Comparison of ENCODE assay signal across 23 mouse cellular contexts in genomic region chr19:24211168-24211567, GRCm38 (mm10). TPM values are rescaled to one million over a fixed set of nuclear protein-coding genes. Genes with fewer than 3 reads are reported as not detected.
A peak's percentile ranks its signal among the peaks of the same experiment; 100 is the strongest.
DNase-seq lines count a peak whose midpoint lies in the region; ATAC-seq and TF ChIP-seq lines count a peak whose summit lies in the region.
"Had no signal": no experiment of that assay in that cellular context is flagged by ENCODE, and none has a peak within 500 bp of the region (broad histone marks: within the 10 kb centered on the region; RNA-seq: fewer than 3 reads in every experiment).

No protein-coding gene starts in this region.

- peak; percentile 32; the same call in 1 of the 2 replicates for ATAC-seq in lung, embryonic 15.5 days (ENCODE audit: borderline replicate concordance, extremely low read depth, low FRiP score, low TSS enrichment)
- peak; percentile 95 for ATAC-seq in Patski
- ATAC-seq: forebrain, postnatal 0 days; inflammation-experienced regulatory T-cells, adult 6 months had no signal

- no peaks in the 10 kb centered on the region for H3K9me3 ChIP-seq in lung, embryonic 15.5 days
- H3K9me3 ChIP-seq: embryonic facial prominence, embryonic 12.5 days had no signal

- no peak overlapping the region for H3K9ac ChIP-seq in liver, adult 2 months (ENCODE audit: low read depth, low read length)
- no peak overlapping the region for H3K9ac ChIP-seq in lung, embryonic 15.5 days
- H3K9ac ChIP-seq: embryonic facial prominence, embryonic 12.5 days; forebrain, postnatal 0 days; heart, embryonic 13.5 days; hindbrain, embryonic 14.5 days had no signal

- peaks cover 52% of the 10 kb centered on the region for H3K79me2 ChIP-seq in liver, adult 2 months (ENCODE audit: control insufficient read depth, insufficient read depth, low read length)

- no peak overlapping the region for H3K4me3 ChIP-seq in liver, adult 2 months (ENCODE audit: insufficient read depth, low read depth, low read length)
- H3K4me3 ChIP-seq in lung, embryonic 15.5 days: no peak overlapping the region
- H3K4me3 ChIP-seq: embryonic facial prominence, embryonic 12.5 days; heart, embryonic 13.5 days had no signal

- DNase-seq in liver, adult 2 months (ENCODE audit: extremely low read depth, low read depth, low spot score): no peak
- DNase-seq in liver: no peak
- no peak for DNase-seq in lung, postnatal 14 days
- peak; percentile 44 for DNase-seq in Patski (ENCODE audit: low read depth, low spot score)
- no peak for DNase-seq in thymus, postnatal 4 days
- DNase-seq in yolk sac, embryonic 10.5 days (ENCODE audit: low spot score): no peak
- DNase-seq: adrenal gland, postnatal 10 days; cerebellum, adult 2 months; cerebellum, postnatal 25 days; forebrain, postnatal 0 days; gastrocnemius, postnatal 14 days; heart, adult 18-20 months; heart, postnatal 36 days; kidney, adult 2 months; kidney, postnatal 10 days; thymus, adult 18-20 months; thymus, postnatal 36 days had no signal

- TF ChIP-seq POLR2A in liver, adult 2 months (IDR thresholded peaks at IDR 0.05; ENCODE audit: extremely low read depth, insufficient read depth, low read length): no peak

- no peak overlapping the region for H3K4me2 ChIP-seq in lung, embryonic 15.5 days
- H3K4me2 ChIP-seq: embryonic facial prominence, embryonic 12.5 days; heart, embryonic 13.5 days; hindbrain, embryonic 14.5 days had no signal

- WGBS in liver, adult 2 months: 44% methylated on average over 10 of the region's 10 CpGs
- 35% methylated on average over 10 of the region's 10 CpGs for WGBS in lung, embryonic 15.5 days

- CTCF ChIA-PET in Patski (lab: Charles Lee): interaction anchor here (0.9 to 1.1 kb wide), 2 partner anchors 10 to 58 kb away, joined by 3 to 6 read pairs; no protein-coding TSS in a partner anchor

- H3K27ac ChIP-seq in liver, adult 2 months (replicated peaks; ENCODE audit: insufficient read depth, low read depth, low read length): peak overlapping the region; percentile 32
- H3K27ac ChIP-seq in lung, embryonic 15.5 days: no peak overlapping the region
- H3K27ac ChIP-seq: embryonic facial prominence, embryonic 12.5 days; hindbrain, embryonic 14.5 days; macrophage had no signal

- in situ Hi-C loops in Patski (cut with MboI; ENCODE audit: low pct_unique_long_range_greater_than_20kb): no loop called here

- POLR2A ChIA-PET in Patski (lab: Charles Lee): interaction anchor here (0.6 kb wide), 2 partner anchors 15 to 1206 kb away, joined by 3 read pairs; no protein-coding TSS in a partner anchor

- no peak for TF ChIP-seq CTCF in liver, adult 2 months (IDR thresholded peaks at IDR 0.05; ENCODE audit: low read depth, low read length)
- no peak for TF ChIP-seq CTCF in Patski (IDR thresholded peaks at IDR 0.05)

- H3K4me1 ChIP-seq in liver, adult 2 months (ENCODE audit: control insufficient read depth, insufficient read depth, low read length): peaks cover 8% of the 10 kb centered on the region
- peaks cover 30% of the 10 kb centered on the region for H3K4me1 ChIP-seq in lung, embryonic 15.5 days

- no peaks in the 10 kb centered on the region for H3K36me3 ChIP-seq in liver, adult 2 months (ENCODE audit: control insufficient read depth, insufficient read depth, low read length)
- H3K36me3 ChIP-seq in lung, embryonic 15.5 days: no peaks in the 10 kb centered on the region
- H3K36me3 ChIP-seq: embryonic facial prominence, embryonic 12.5 days; heart, embryonic 13.5 days had no signal

- no peaks in the 10 kb centered on the region for H3K27me3 ChIP-seq in liver, adult 2 months (ENCODE audit: control insufficient read depth, insufficient read depth, low read length)
- no peaks in the 10 kb centered on the region for H3K27me3 ChIP-seq in lung, embryonic 15.5 days
- no peaks in the 10 kb centered on the region for H3K27me3 ChIP-seq in Patski
- H3K27me3 ChIP-seq: embryonic facial prominence, embryonic 12.5 days; heart, embryonic 13.5 days had no signal

RNA-seq across cellular contexts. Expression of gene Tjp2, which starts 13.7 kb away (rescaled TPM):
- 5.8 and 7.1 TPM in 2 replicates for total RNA-seq in liver, adult 2 months (2014; rRNA removed)
- polyA plus RNA-seq in liver, adult 2 months (2012; rRNA removed): 6.5 and 6.8 TPM in 2 replicates
- polyA plus RNA-seq in lung, embryonic 15.5 days (2015; fragmentation: Nextera tagmentation; extraction: Ambion mirVana): 36.6 and 38.6 TPM in 2 replicates
- 43.3 TPM for polyA plus RNA-seq in Patski (2021)
